Mouse (Mus musculus) thymus, postnatal 25 days (tissue): Measurements from ENCODE around the gene Fbxw27.
"Not testable (repeated sequence)": the region's sequence is repeated elsewhere in the genome, so short reads cannot be mapped to it uniquely, and the experiment has no call there.

Experiments used
- DNase-seq: peaks from one replicate; pipeline ENCODE4 v3.0.0; 2022

Gene Fbxw27

GRCm38 (mm10) chr9:109790570-109790969, at the start of gene Fbxw27:
TSS of gene Fbxw27 (minus strand) at chr9:109790670.
- DNase-seq: not testable (repeated sequence)

GRCm38 (mm10) chr9:109833088-109833412, 42.6 kb upstream of the Fbxw27 start:
- no peak for DNase-seq

- DNase-seq: peak; percentile 81
Observed at GRCm38 (mm10) chr9:109832391-109833087, 42.1 kb upstream of the Fbxw27 start, which contains the start of gene Nme6. TSS of gene Nme6 (plus strand) at chr9:109832749.

- DNase-seq: no peak
Observed at GRCm38 (mm10) chr9:109826181-109826580, 35.7 kb upstream of the Fbxw27 start.

- DNase-seq: no peak
Observed at GRCm38 (mm10) chr9:109825739-109826138, 35.3 kb upstream of the Fbxw27 start.

- no peak for DNase-seq
Observed at GRCm38 (mm10) chr9:109816341-109816740, 25.9 kb upstream of the Fbxw27 start.

GRCm38 (mm10) chr9:109813424-109813823, 23.0 kb upstream of the Fbxw27 start:
- DNase-seq: no peak

- no peak for DNase-seq
Observed at GRCm38 (mm10) chr9:109811980-109812379, 21.5 kb upstream of the Fbxw27 start, which contains the start of gene Spink8. TSS of gene Spink8 (plus strand) at chr9:109812280.

- DNase-seq: no peak
Observed at GRCm38 (mm10) chr9:109807898-109808297, 17.4 kb upstream of the Fbxw27 start.

GRCm38 (mm10) chr9:109806695-109807293, 16.3 kb upstream of the Fbxw27 start:
- DNase-seq: no peak

- DNase-seq: no peak
Observed at GRCm38 (mm10) chr9:109806260-109806659, 15.8 kb upstream of the Fbxw27 start.

- DNase-seq: not testable (repeated sequence)
Observed at GRCm38 (mm10) chr9:109805596-109805995, 15.1 kb upstream of the Fbxw27 start.

GRCm38 (mm10) chr9:109798051-109798450, 7.6 kb upstream of the Fbxw27 start:
- peak; percentile 15 for DNase-seq

- DNase-seq: no peak
Observed at GRCm38 (mm10) chr9:109795811-109796210, 5.3 kb upstream of the Fbxw27 start.

GRCm38 (mm10) chr9:109795221-109795620, 4.8 kb upstream of the Fbxw27 start:
- no peak for DNase-seq

GRCm38 (mm10) chr9:109766841-109767240, 23.6 kb downstream of the Fbxw27 start:
- not testable (repeated sequence) for DNase-seq

GRCm38 (mm10) chr9:109745989-109746388, 44.5 kb downstream of the Fbxw27 start, which contains the start of gene Fbxw26:
TSS of gene Fbxw26 (minus strand) at chr9:109746089.
- DNase-seq: not testable (repeated sequence)
